Mouse (Mus musculus) G1E (cell line): ENCODE results near the gene 9930111J21Rik2.

Experiments used
- CTCF ChIP-seq: IDR thresholded peaks from 2 replicates; pipeline ENCODE4 v1.5.1; 2012; ENCODE audit warnings: low read depth, low read length, inconsistent platforms, mixed read lengths
- GATA2 ChIP-seq: IDR thresholded peaks from 2 replicates; pipeline ENCODE4 v1.6.1; 2012; ENCODE audit warnings: low read depth, low read length, inconsistent platforms, borderline replicate concordance
- POLR2AphosphoS5 ChIP-seq: IDR thresholded peaks from 2 replicates; pipeline ENCODE4 v1.6.1; 2012; ENCODE audit warnings: low read depth, low read length, inconsistent platforms; ENCODE audit not compliant: insufficient replicate concordance

GRCm38 (mm10) chr11:49081886-49082285 is 30.8 kb upstream of the 9930111J21Rik2 start:
- TF ChIP-seq CTCF (no peak), POLR2AphosphoS5 (no peak), GATA2 (no peak)
